Mouse (Mus musculus): ENCODE data around the gene Tead1.

GRCm38 (mm10) chr7:112693566-112693965 lies 14.4 kb downstream of the Tead1 start:
- TF ChIP-seq CTCF (IDR thresholded peaks at IDR 0.05; ENCODE audit: low read depth) (no peak), EP300 (IDR thresholded peaks at IDR 0.05; ENCODE audit: low read depth) (no peak)
